Mouse (Mus musculus): ENCODE measurements around the gene Gif. TPM values are rescaled to one million over a fixed set of nuclear protein-coding genes. Genes with fewer than 3 reads are reported as not detected.

Gene Gif
- polyA plus RNA-seq, 1 experiment from 2014 or later = 0.46 TPM

- peak within 1 kb of the TSS; percentile 63 for H3K4me2 ChIP-seq
- no peaks in the 10 kb centered on the region for H3K4me1 ChIP-seq (ENCODE audit: insufficient read depth)
- no peaks in the 10 kb centered on the region for H3K27me3 ChIP-seq (ENCODE audit: insufficient read depth, low read length)
- no peaks in the 10 kb centered on the region for H3K9me3 ChIP-seq (ENCODE audit: low read depth, low read length)
- peak within 1 kb of the TSS; percentile 64 for H3K9ac ChIP-seq
- peak within 1 kb of the TSS; percentile 43 for H3K27ac ChIP-seq (ENCODE audit: low read depth)
- peaks cover 20% of the 10 kb centered on the region for H3K36me3 ChIP-seq (ENCODE audit: insufficient read depth)
- under 1% methylated on average over 30 of the region's 30 CpGs for WGBS
- peak; percentile 91 for ATAC-seq (ENCODE audit: insufficient read depth)
- TF ChIP-seq CTCF (IDR thresholded peaks at IDR 0.05; ENCODE audit: low read depth) = no peak
- DNase-seq = peak; percentile 97
- peak within 1 kb of the TSS; percentile 55 for H3K4me3 ChIP-seq (ENCODE audit: low read depth, low read length)
Observed at GRCm38 (mm10) chr19:11770205-11770892, 23.0 kb downstream of the Gif start, which contains the start of gene Mrpl16. Gene Mrpl16, plus strand, starts transcription at chr19:11770391.

GRCm38 (mm10) chr19:11777191-11777865 is 30.0 kb downstream of the Gif start:
- 57% methylated on average over 7 of the region's 7 CpGs for WGBS
- Histone ChIP-seq H3K36me3 (ENCODE audit: insufficient read depth) (peaks cover 29% of the 10 kb centered on the region), H3K4me1 (ENCODE audit: insufficient read depth) (no peaks in the 10 kb centered on the region), H3K27ac (ENCODE audit: low read depth) (no peak overlapping the region), H3K4me3 (ENCODE audit: low read depth, low read length) (no peak overlapping the region), H3K9ac (no peak overlapping the region), H3K4me2 (no peak overlapping the region), H3K27me3 (ENCODE audit: insufficient read depth, low read length) (no peaks in the 10 kb centered on the region), H3K9me3 (ENCODE audit: low read depth, low read length) (no peaks in the 10 kb centered on the region)
- no peak for ATAC-seq (ENCODE audit: insufficient read depth)
- peak; percentile 69 for TF ChIP-seq CTCF (IDR thresholded peaks at IDR 0.05; ENCODE audit: low read depth)
- peak; percentile 87 for DNase-seq

GRCm38 (mm10) chr19:11785409-11786154 is 38.2 kb downstream of the Gif start:
- WGBS = 88% methylated on average over 14 of the region's 14 CpGs
- ATAC-seq (ENCODE audit: insufficient read depth) = no peak

GRCm38 (mm10) chr19:11787826-11788225 is 40.5 kb downstream of the Gif start:
- TF ChIP-seq CTCF (IDR thresholded peaks at IDR 0.05; ENCODE audit: low read depth) = no peak
- DNase-seq = no peak
- WGBS = 91% methylated on average over 6 of the region's 6 CpGs

More at GRCm38 (mm10) chr19:11785409-11786154, 38.2 kb downstream of the Gif start:
- H3K4me2 ChIP-seq = no peak overlapping the region
- no peaks in the 10 kb centered on the region for H3K27me3 ChIP-seq (ENCODE audit: insufficient read depth, low read length)
- H3K27ac ChIP-seq (ENCODE audit: low read depth) = no peak overlapping the region
- DNase-seq = no peak
- no peak for TF ChIP-seq CTCF (IDR thresholded peaks at IDR 0.05; ENCODE audit: low read depth)
- no peaks in the 10 kb centered on the region for H3K4me1 ChIP-seq (ENCODE audit: insufficient read depth)
- H3K36me3 ChIP-seq (ENCODE audit: insufficient read depth) = 0 out of 2 replicates have a peak, but pooled peaks cover 7% of the 10 kb centered on the region
- no peak overlapping the region for H3K4me3 ChIP-seq (ENCODE audit: low read depth, low read length)
- no peak overlapping the region for H3K9ac ChIP-seq
- no peaks in the 10 kb centered on the region for H3K9me3 ChIP-seq (ENCODE audit: low read depth, low read length)

GRCm38 (mm10) chr19:11788876-11789275 is 41.5 kb downstream of the Gif start:
- no peak overlapping the region for H3K27ac ChIP-seq (ENCODE audit: low read depth)
- H3K9ac ChIP-seq = no peak overlapping the region
- no peak overlapping the region for H3K4me3 ChIP-seq (ENCODE audit: low read depth, low read length)
- no peak for TF ChIP-seq CTCF (IDR thresholded peaks at IDR 0.05; ENCODE audit: low read depth)
- no peak for DNase-seq
- no peak for ATAC-seq (ENCODE audit: insufficient read depth)
- no peaks in the 10 kb centered on the region for H3K27me3 ChIP-seq (ENCODE audit: insufficient read depth, low read length)
- no peaks in the 10 kb centered on the region for H3K4me1 ChIP-seq (ENCODE audit: insufficient read depth)
- no peak overlapping the region for H3K4me2 ChIP-seq
- 0 out of 2 replicates have a peak, but pooled peaks cover 7% of the 10 kb centered on the region for H3K36me3 ChIP-seq (ENCODE audit: insufficient read depth)
- 77% methylated on average over 6 of the region's 6 CpGs for WGBS
- no peaks in the 10 kb centered on the region for H3K9me3 ChIP-seq (ENCODE audit: low read depth, low read length)

More at GRCm38 (mm10) chr19:11787826-11788225, 40.5 kb downstream of the Gif start:
- Histone ChIP-seq H3K27ac (ENCODE audit: low read depth) (no peak overlapping the region), H3K4me3 (ENCODE audit: low read depth, low read length) (no peak overlapping the region), H3K4me1 (ENCODE audit: insufficient read depth) (no peaks in the 10 kb centered on the region), H3K27me3 (ENCODE audit: insufficient read depth, low read length) (no peaks in the 10 kb centered on the region), H3K9me3 (ENCODE audit: low read depth, low read length) (no peaks in the 10 kb centered on the region), H3K4me2 (no peak overlapping the region), H3K36me3 (ENCODE audit: insufficient read depth) (0 out of 2 replicates have a peak, but pooled peaks cover 7% of the 10 kb centered on the region), H3K9ac (no peak overlapping the region)
- ATAC-seq (ENCODE audit: insufficient read depth) = no peak

GRCm38 (mm10) chr19:11791825-11792224 is 44.5 kb downstream of the Gif start:
- no peaks in the 10 kb centered on the region for H3K4me1 ChIP-seq (ENCODE audit: insufficient read depth)
- no peaks in the 10 kb centered on the region for H3K27me3 ChIP-seq (ENCODE audit: insufficient read depth, low read length)
- WGBS = 69% methylated on average over 5 of the region's 5 CpGs
- ATAC-seq (ENCODE audit: insufficient read depth) = no peak
- H3K27ac ChIP-seq (ENCODE audit: low read depth) = no peak overlapping the region
- 0 out of 2 replicates have a peak, but pooled peaks cover 7% of the 10 kb centered on the region for H3K36me3 ChIP-seq (ENCODE audit: insufficient read depth)
- no peak overlapping the region for H3K4me2 ChIP-seq
- DNase-seq = no peak
- no peak overlapping the region for H3K4me3 ChIP-seq (ENCODE audit: low read depth, low read length)
- H3K9ac ChIP-seq = no peak overlapping the region
- TF ChIP-seq CTCF (IDR thresholded peaks at IDR 0.05; ENCODE audit: low read depth) = no peak
- H3K9me3 ChIP-seq (ENCODE audit: low read depth, low read length) = no peaks in the 10 kb centered on the region
